Mouse (Mus musculus) heart, adult 2 months (tissue): ENCODE measurements around the gene Scarf1.

Experiments used
- CTCF ChIP-seq: fragments of 200-600 bp; IDR thresholded peaks from 2 replicates; pipeline ENCODE4 v1.8.1; 2022; ENCODE audit warnings: antibody characterized with exemption, mild to moderate bottlenecking, moderate library complexity
- POLR2A ChIP-seq: fragments of 200-500 bp; IDR thresholded peaks from 2 replicates; pipeline ENCODE4 v1.6.1; 2011; ENCODE audit warnings: mild to moderate bottlenecking, low read depth, low read length, control low read depth; ENCODE audit not compliant: insufficient read depth

DNA sequence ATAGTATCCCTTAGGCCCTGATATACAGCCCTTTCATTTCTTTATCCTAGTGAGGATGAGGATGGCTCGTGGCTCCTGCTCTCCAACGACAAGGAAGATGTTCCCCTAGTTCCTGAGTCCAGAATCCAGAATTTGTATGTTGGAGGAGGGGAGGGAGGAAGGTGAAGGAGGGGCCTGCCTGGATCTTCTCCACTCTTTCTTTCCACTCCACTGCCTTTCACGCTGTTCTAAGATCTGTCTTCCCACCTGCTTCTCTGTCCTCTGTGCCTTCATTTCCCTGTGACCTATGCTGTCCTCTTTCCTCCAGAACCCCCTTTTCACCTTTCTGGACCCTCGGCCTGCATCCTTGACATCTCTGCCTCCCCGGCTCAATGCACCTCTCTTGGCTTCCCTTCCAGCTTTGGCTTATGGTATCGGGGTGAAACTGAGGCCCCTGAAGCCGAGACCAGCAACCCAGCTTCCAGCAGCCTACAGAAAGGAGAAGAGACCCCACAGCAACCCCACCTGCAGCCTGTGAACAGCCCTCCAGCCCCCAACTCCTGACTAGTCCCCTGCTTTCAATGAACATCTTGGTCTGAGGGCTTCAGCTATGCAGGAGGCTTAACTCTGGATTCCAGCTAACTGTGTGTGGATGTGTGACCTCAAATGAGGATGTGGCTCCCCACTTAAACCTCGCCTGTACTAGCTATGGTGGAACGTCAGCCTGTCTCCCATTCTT, 880 bp upstream of the Scarf1 start:
- no peak for TF ChIP-seq CTCF
- TF ChIP-seq POLR2A, result no peak
